Comparison of ENCODE assay signal across 23 mouse cellular contexts in genomic region chr2:45749379-45749778, GRCm38 (mm10).
"Had no signal": no experiment of that assay in that cellular context is flagged by ENCODE, and none has a peak within 500 bp of the region (broad histone marks: within the 10 kb centered on the region; RNA-seq: fewer than 3 reads in every experiment).

No protein-coding gene starts in this region.

- ATAC-seq: hindbrain, postnatal 0 days; intestine, embryonic 16.5 days; liver, embryonic 12.5 days had no signal

- H3K9ac ChIP-seq: heart, embryonic 13.5 days; heart, embryonic 15.5 days; hindbrain, embryonic 13.5 days; hindbrain, embryonic 15.5 days; limb, embryonic 12.5 days; liver, embryonic 12.5 days; liver, embryonic 14.5 days had no signal

- H3K27me3 ChIP-seq: heart, embryonic 13.5 days; heart, embryonic 15.5 days; hindbrain, embryonic 13.5 days; hindbrain, embryonic 15.5 days; limb, embryonic 12.5 days; liver, embryonic 12.5 days had no signal

- H3K4me3 ChIP-seq: heart, embryonic 13.5 days; heart, embryonic 15.5 days; hindbrain, embryonic 13.5 days; hindbrain, embryonic 15.5 days; layer of hippocampus, adult 2 months; left cerebral cortex, adult 2 months; limb, embryonic 10.5 days; limb, embryonic 12.5 days; liver, embryonic 12.5 days had no signal

- H3K9me3 ChIP-seq: heart, embryonic 13.5 days; heart, embryonic 15.5 days; hindbrain, embryonic 13.5 days; hindbrain, embryonic 15.5 days; limb, embryonic 10.5 days; limb, embryonic 12.5 days; liver, embryonic 12.5 days had no signal

- H3K4me1 ChIP-seq: heart, embryonic 13.5 days; heart, embryonic 15.5 days; hindbrain, embryonic 13.5 days; hindbrain, embryonic 15.5 days; limb, embryonic 10.5 days; limb, embryonic 12.5 days; liver, embryonic 12.5 days had no signal

- H3K36me3 ChIP-seq: heart, embryonic 13.5 days; heart, embryonic 15.5 days; hindbrain, embryonic 13.5 days; hindbrain, embryonic 15.5 days; limb, embryonic 10.5 days; limb, embryonic 12.5 days; liver, embryonic 12.5 days had no signal

- H3K4me2 ChIP-seq: heart, embryonic 11.5 days; heart, embryonic 13.5 days; heart, embryonic 15.5 days; hindbrain, embryonic 13.5 days; hindbrain, embryonic 15.5 days; limb, embryonic 12.5 days; liver, embryonic 12.5 days had no signal

- H3K27ac ChIP-seq: heart, embryonic 13.5 days; heart, embryonic 15.5 days; hindbrain, embryonic 13.5 days; hindbrain, embryonic 15.5 days; hindbrain, postnatal 0 days; layer of hippocampus, adult 2 months; left cerebral cortex, adult 2 months; limb, embryonic 10.5 days; limb, embryonic 12.5 days; liver, embryonic 12.5 days; liver, embryonic 14.5 days had no signal

- DNase-seq: gastrocnemius, postnatal 14 days; gastrocnemius, postnatal 36 days; heart, adult 18-20 months; heart, postnatal 14 days; heart, postnatal 36 days; kidney, adult 18-20 months; kidney, adult 8-10 months; kidney, postnatal 10 days; kidney, postnatal 25 days; kidney, postnatal 4 days had no signal
